Mouse (Mus musculus) heart, adult 2 months (tissue): Measurements from ENCODE around the gene Runx2.

Source experiments
- CTCF ChIP-seq: fragments of 200-600 bp; IDR thresholded peaks from 2 replicates; pipeline ENCODE4 v1.8.1; 2022; ENCODE audit warnings: antibody characterized with exemption, mild to moderate bottlenecking, moderate library complexity
- EP300 ChIP-seq: fragments of 200-500 bp; IDR thresholded peaks from 2 replicates; pipeline ENCODE4 v1.6.1; 2011; ENCODE audit warnings: low read depth, low read length, control low read depth; ENCODE audit not compliant: insufficient read depth

GRCm38 (mm10) chr17:44782366-44782765, 32.2 kb downstream of the Runx2 start:
- TF ChIP-seq EP300 (no peak), CTCF (no peak)
